19 mouse cellular contexts compared by ENCODE assay signal in the genomic region with DNA sequence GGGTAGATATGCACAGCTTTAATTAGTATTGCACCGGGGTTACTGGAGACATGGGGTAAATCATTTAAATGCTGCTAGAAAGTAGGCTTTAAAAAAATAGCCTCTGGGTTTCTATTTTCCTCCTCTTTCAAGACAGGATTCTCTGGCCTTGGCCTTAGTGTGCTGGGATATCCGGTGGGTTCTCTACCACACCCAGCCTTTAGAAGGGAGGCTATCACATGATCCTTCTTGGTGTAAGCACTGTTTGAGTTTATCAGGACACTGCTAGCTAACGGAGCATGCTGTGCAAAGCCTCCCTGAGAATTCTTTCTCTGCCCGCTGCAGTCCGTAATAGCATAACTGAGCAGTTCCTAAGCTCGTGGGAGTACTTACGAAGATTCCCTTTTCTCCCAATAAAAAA. TPM values are rescaled to one million over a fixed set of nuclear protein-coding genes. Genes with fewer than 3 reads are reported as not detected.
DNase-seq lines count a peak whose midpoint lies in the region; ATAC-seq and TF ChIP-seq lines count a peak whose summit lies in the region.
"Had no signal": no experiment of that assay in that cellular context is flagged by ENCODE, and none has a peak within 500 bp of the region (broad histone marks: within the 10 kb centered on the region; RNA-seq: fewer than 3 reads in every experiment).

No protein-coding gene starts in this region.

- H3K27ac ChIP-seq in gastrocnemius, adult 2 months: peak overlapping the region; percentile 61
- peak overlapping the region; percentile 43 for H3K27ac ChIP-seq in layer of hippocampus, adult 2 months
- H3K27ac ChIP-seq in bone marrow macrophage, adult 2 months (ENCODE audit: insufficient read depth, low read depth, low read length): peak overlapping the region; percentile 53
- no peak overlapping the region for H3K27ac ChIP-seq in hindbrain, embryonic 12.5 days
- H3K27ac ChIP-seq: embryonic facial prominence, embryonic 10.5 days; forebrain, embryonic 13.5 days; heart, embryonic 10.5 days; heart, embryonic 15.5 days had no signal

- no peak for ATAC-seq in hindbrain, embryonic 12.5 days (ENCODE audit: low FRiP score)
- ATAC-seq: forebrain, embryonic 13.5 days; forebrain, postnatal 0 days; hindbrain, embryonic 16.5 days; inflammation-experienced regulatory T-cells, adult 6 months; intestine, postnatal 0 days had no signal

- WGBS in hindbrain, embryonic 12.5 days: 87% methylated on average over 7 of the region's 7 CpGs

- no peak overlapping the region for H3K9ac ChIP-seq in hindbrain, embryonic 12.5 days
- H3K9ac ChIP-seq: forebrain, embryonic 13.5 days; forebrain, postnatal 0 days; heart, embryonic 15.5 days had no signal

- no peak for TF ChIP-seq POLR2A in bone marrow macrophage, adult 2 months (IDR thresholded peaks at IDR 0.05; ENCODE audit: borderline replicate concordance, low read depth, low read length)

- no peak overlapping the region for H3K4me2 ChIP-seq in hindbrain, embryonic 12.5 days (replicated peaks)
- H3K4me2 ChIP-seq: forebrain, embryonic 13.5 days; heart, embryonic 15.5 days had no signal

- peaks cover 21% of the 10 kb centered on the region for H3K4me1 ChIP-seq in bone marrow macrophage, adult 2 months (ENCODE audit: control insufficient read depth, insufficient read depth, low read length)
- H3K4me1 ChIP-seq in hindbrain, embryonic 12.5 days: 0 out of 2 replicates have a peak, but pooled peaks cover 2% of the 10 kb centered on the region
- H3K4me1 ChIP-seq: embryonic facial prominence, embryonic 10.5 days; forebrain, embryonic 13.5 days; heart, embryonic 10.5 days had no signal

- no peak for TF ChIP-seq CTCF in gastrocnemius, adult 2 months (IDR thresholded peaks at IDR 0.05)
- TF ChIP-seq CTCF in layer of hippocampus, adult 2 months (conservative IDR thresholded peaks at IDR 0.05): no peak
- no peak for TF ChIP-seq CTCF in bone marrow macrophage, adult 2 months (IDR thresholded peaks at IDR 0.05; ENCODE audit: low read depth, low read length)

- intact Hi-C loops in gastrocnemius, adult 2 months (cut with DNase I): loop anchor here (10.0 kb wide), 1 partner anchor 245 kb away; no protein-coding TSS in a partner anchor

- H3K4me3 ChIP-seq in gastrocnemius, adult 2 months: no peak overlapping the region
- H3K4me3 ChIP-seq in layer of hippocampus, adult 2 months: no peak overlapping the region
- H3K4me3 ChIP-seq in bone marrow macrophage, adult 2 months (ENCODE audit: insufficient read depth, low read length): no peak overlapping the region
- no peak overlapping the region for H3K4me3 ChIP-seq in hindbrain, embryonic 12.5 days
- H3K4me3 ChIP-seq: embryonic facial prominence, embryonic 10.5 days; forebrain, embryonic 13.5 days; heart, embryonic 10.5 days; heart, embryonic 15.5 days had no signal

- no peak for DNase-seq in gastrocnemius, adult 2 months
- DNase-seq in gastrocnemius, adult 8-10 months (ENCODE audit: low spot score in 2 of 2): no peak
- no peak for DNase-seq in layer of hippocampus, adult 2 months (ENCODE audit: low spot score in 2 of 2)
- DNase-seq in layer of hippocampus, adult 8-10 months (ENCODE audit: low spot score in 2 of 2): no peak
- DNase-seq in ES-CJ7 (ENCODE audit: low read depth, low spot score): peak; percentile 59
- DNase-seq in cerebellum, adult 9-10 months: no peak
- DNase-seq: adrenal gland, postnatal 10 days; gastrocnemius, postnatal 14 days had no signal

- no peaks in the 10 kb centered on the region for H3K36me3 ChIP-seq in hindbrain, embryonic 12.5 days
- H3K36me3 ChIP-seq: embryonic facial prominence, embryonic 10.5 days; heart, embryonic 10.5 days; heart, embryonic 15.5 days had no signal

- H3K27me3 ChIP-seq in hindbrain, embryonic 12.5 days: no peaks in the 10 kb centered on the region
- H3K27me3 ChIP-seq: forebrain, embryonic 13.5 days; heart, embryonic 15.5 days; Patski had no signal

- no peaks in the 10 kb centered on the region for H3K9me3 ChIP-seq in hindbrain, embryonic 12.5 days (replicated peaks)
- H3K9me3 ChIP-seq: embryonic facial prominence, embryonic 10.5 days; forebrain, embryonic 13.5 days; heart, embryonic 10.5 days; heart, embryonic 15.5 days had no signal

RNA-seq across cellular contexts. Expression of gene Rpl31, which starts 18.2 kb away (rescaled TPM):
- 100 to 1,000 TPM; 512 to 578 TPM for total RNA-seq in gastrocnemius, adult 2 months (2021)
- total RNA-seq in gastrocnemius, adult 8-10 months (2022): 100 to 1,000 TPM; 426 to 535 (median 481) TPM
- 100 to 1,000 TPM; 538 to 549 TPM for total RNA-seq in layer of hippocampus, adult 2 months (2021)
- total RNA-seq in layer of hippocampus, adult 8-10 months (2022): 100 to 1,000 TPM; 451 to 581 (median 500) TPM
- 950 and 963 TPM in 2 replicates for polyA plus RNA-seq in bone marrow macrophage, adult 2 months (2012; ENCODE audit: insufficient read depth, insufficient read length, missing spikeins)
- 344 and 432 TPM in 2 replicates for polyA plus RNA-seq in hindbrain, embryonic 12.5 days (2016; fragmentation: Nextera tagmentation; extraction: Ambion mirVana)
